Mouse (Mus musculus) intestine, postnatal 0 days (tissue): Measurements from ENCODE around the gene Zscan2. TPM values are rescaled to one million over a fixed set of nuclear protein-coding genes. Genes with fewer than 3 reads are reported as not detected.

Experiments
- ATAC-seq: fragments of 200-750 bp; cut with Nextera tagmentation; 2 replicates; pipeline ENCODE4 v1.8.0; 2017; ENCODE audit warnings: mild to moderate bottlenecking, moderate TSS enrichment, moderate library complexity
- H3K27ac ChIP-seq: fragments of 300-500 bp; sonication (generic); 2 replicates; pipeline ENCODE4 v1.5.1; 2014; ENCODE audit warnings: mild to moderate bottlenecking, low read depth, low read length, moderate library complexity
- H3K27me3 ChIP-seq: fragments of 300-500 bp; sonication (generic); replicated peaks from 2 replicates; pipeline ENCODE4 v1.6.1; 2014; ENCODE audit warnings: low read length, mixed read lengths; ENCODE audit not compliant: control insufficient read depth, insufficient read depth
- H3K36me3 ChIP-seq: fragments of 300-500 bp; sonication (generic); 2 replicates; pipeline ENCODE4 v1.6.1; 2014; ENCODE audit warnings: mild to moderate bottlenecking, moderate library complexity; ENCODE audit not compliant: control insufficient read depth, insufficient read depth
- H3K4me1 ChIP-seq: fragments of 300-500 bp; sonication (generic); replicated peaks from 2 replicates; pipeline ENCODE4 v1.6.1; 2014; ENCODE audit warnings: antibody characterized with exemption, low read length, mixed read lengths; ENCODE audit not compliant: control insufficient read depth, insufficient read depth
- H3K4me2 ChIP-seq: fragments of 300-500 bp; sonication (generic); replicated peaks from 2 replicates; pipeline ENCODE4 v1.6.1; 2014; ENCODE audit warnings: low read depth, mild to moderate bottlenecking, moderate library complexity
- H3K4me3 ChIP-seq: fragments of 300-500 bp; sonication (generic); 2 replicates; pipeline ENCODE4 v1.5.1; 2014; ENCODE audit warnings: low read depth, low read length
- H3K9ac ChIP-seq: fragments of 300-500 bp; sonication (generic); 2 replicates; pipeline ENCODE4 v1.6.1; 2014; ENCODE audit warnings: mild to moderate bottlenecking, low read depth, low read length
- H3K9me3 ChIP-seq: fragments of 300-500 bp; sonication (generic); 2 replicates; pipeline ENCODE4 v1.6.1; 2016; ENCODE audit warnings: mixed run types; ENCODE audit not compliant: control insufficient read depth
- CTCF ChIP-seq: sonication (generic); IDR thresholded peaks from 2 replicates; pipeline ENCODE4 v1.5.1; 2016; ENCODE audit warnings: low read depth, mild to moderate bottlenecking, control low read depth, antibody characterized with exemption, moderate library complexity
- WGBS: fragments of 180-500 bp; shearing (Covaris S2); extraction: QIAGEN DNeasy Blood & Tissue Kit; methylation state at CpG from one replicate; pipeline ENCODE4 v1.1.7; 2014; 5-methylcytosine and 5-hydroxymethylcytosine counted together
- polyA plus RNA-seq: library from polyadenylated mRNA; unstranded; fragments of >200 nt; fragmentation: Nextera tagmentation; extraction: Ambion mirVana; gene quantifications from 2 replicates; pipeline ENCODE4 v1.2.1, GENCODE M21; 2015

The Zscan2 gene
- polyA plus RNA-seq, 1 experiment from 2014 or later = 0.68 TPM

DNA sequence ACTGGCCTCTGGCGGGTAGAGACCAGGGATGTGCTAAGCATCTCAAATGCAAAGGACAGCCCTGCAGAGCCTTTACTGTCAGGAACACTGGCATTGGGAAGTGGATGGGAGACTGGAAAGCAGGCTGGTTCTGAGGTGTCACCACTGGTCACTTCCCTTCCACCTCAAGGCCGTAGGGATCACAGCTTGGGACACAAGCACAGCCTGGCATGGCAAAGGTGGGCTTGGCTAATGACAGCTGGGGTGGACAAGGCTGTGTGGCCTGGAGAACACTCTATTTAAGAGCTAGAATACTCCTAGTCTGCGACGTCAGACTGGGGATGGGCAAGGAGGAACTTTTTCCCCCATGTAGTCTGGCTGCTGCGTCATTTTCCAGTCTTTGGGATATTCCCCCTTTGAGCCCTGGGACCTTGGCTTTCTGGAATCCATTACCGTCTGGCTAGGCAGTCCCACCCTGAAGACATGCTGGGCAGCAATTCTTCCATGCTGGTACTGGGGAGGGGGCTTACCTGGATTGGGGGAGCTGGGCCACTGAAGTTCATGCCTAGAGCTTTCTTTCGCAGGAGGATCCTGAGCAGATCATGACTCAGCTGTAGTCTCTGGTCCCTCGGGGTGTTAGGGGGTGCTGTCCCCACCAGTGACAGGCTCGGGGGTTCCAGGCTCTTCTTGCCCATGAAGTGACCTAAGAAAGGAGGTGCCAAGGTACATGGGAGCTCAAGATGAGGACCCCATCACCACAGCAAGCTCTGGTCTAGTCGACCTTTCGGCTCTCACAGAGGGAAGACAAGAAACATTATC lies 43.1 kb downstream of the Zscan2 start:
- Histone ChIP-seq H3K27ac (0 out of 2 replicates have a peak overlapping the region, but pooled peaks have one; percentile 15), H3K4me1 (0 out of 2 replicates have a peak, but pooled peaks cover 2% of the 10 kb centered on the region), H3K36me3 (0 out of 2 replicates have a peak, but pooled peaks cover 17% of the 10 kb centered on the region), H3K4me2 (no peak overlapping the region), H3K9me3 (no peaks in the 10 kb centered on the region), H3K4me3 (no peak overlapping the region), H3K9ac (no peak overlapping the region), H3K27me3 (no peaks in the 10 kb centered on the region)
- no peak for ATAC-seq
- 90% methylated on average over 11 of the region's 11 CpGs for WGBS
- no peak for TF ChIP-seq CTCF

DNA sequence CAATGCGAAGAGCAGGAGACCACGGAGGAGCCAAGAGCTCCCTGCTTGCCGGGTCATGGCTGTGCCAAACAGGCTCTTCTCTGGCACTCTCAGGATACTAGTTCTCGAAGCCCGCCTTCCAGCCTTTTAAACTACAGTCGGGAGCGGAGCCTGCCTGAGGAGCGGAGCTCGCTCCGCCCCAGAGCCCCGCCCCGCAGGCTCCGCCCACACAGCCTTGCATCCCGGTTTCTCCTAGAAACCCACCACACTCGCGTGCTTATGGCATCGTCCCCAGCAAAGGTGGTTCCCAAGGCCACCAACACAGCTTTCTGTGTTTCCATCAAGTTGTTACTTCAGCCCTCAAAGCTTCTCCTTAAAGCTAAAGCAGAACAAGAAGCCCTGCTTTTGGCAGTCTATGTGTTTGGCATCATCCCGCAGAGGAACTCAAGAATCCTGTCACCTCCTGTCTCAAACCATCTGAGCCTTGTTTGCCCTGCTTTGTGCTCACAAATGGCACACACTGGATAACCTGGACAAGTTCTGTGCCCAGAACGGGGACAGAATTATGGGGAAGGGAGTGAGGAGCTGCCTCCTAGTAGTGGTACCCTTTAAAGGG lies 44.3 kb downstream of the Zscan2 start, which contains the start of gene Nmb:
Gene Nmb, minus strand, starts transcription at position 156 of the 595 bp plus-strand sequence.
- Histone ChIP-seq H3K9me3 (no peaks in the 10 kb centered on the region), H3K4me2 (peak within 1 kb of the TSS; percentile 90), H3K9ac (peak within 1 kb of the TSS; percentile 48), H3K36me3 (0 out of 2 replicates have a peak, but pooled peaks cover 17% of the 10 kb centered on the region), H3K4me1 (0 out of 2 replicates have a peak, but pooled peaks cover 2% of the 10 kb centered on the region), H3K27ac (0 out of 2 replicates have a peak within 1 kb of the TSS, but pooled peaks have one; percentile 15), H3K27me3 (no peaks in the 10 kb centered on the region), H3K4me3 (peak within 1 kb of the TSS; percentile 46)
- TF ChIP-seq CTCF = no peak
- ATAC-seq = 0 out of 2 replicates have a peak, but pooled peaks have one; percentile 38
- WGBS = 3% methylated on average over 19 of the region's 19 CpGs

GRCm38 (mm10) chr7:80911053-80911452 lies 50.3 kb downstream of the Zscan2 start:
- no peaks in the 10 kb centered on the region for H3K9me3 ChIP-seq
- H3K27ac ChIP-seq = no peak overlapping the region
- no peak for TF ChIP-seq CTCF

GRCm38 (mm10) chr7:80912496-80912895 lies 51.8 kb downstream of the Zscan2 start:
- H3K27me3 ChIP-seq = no peaks in the 10 kb centered on the region
- no peak for ATAC-seq
- H3K4me2 ChIP-seq = no peak overlapping the region
- TF ChIP-seq CTCF = no peak
- H3K4me1 ChIP-seq = no peaks in the 10 kb centered on the region
- 0 out of 2 replicates have a peak overlapping the region, but pooled peaks have one; percentile 8 for H3K27ac ChIP-seq
- no peak overlapping the region for H3K9ac ChIP-seq
- H3K36me3 ChIP-seq = peaks cover 57% of the 10 kb centered on the region
- no peaks in the 10 kb centered on the region for H3K9me3 ChIP-seq
- WGBS = 85% methylated on average over 8 of the region's 8 CpGs
- H3K4me3 ChIP-seq = no peak overlapping the region

More at GRCm38 (mm10) chr7:80911053-80911452, 50.3 kb downstream of the Zscan2 start:
- H3K4me1 ChIP-seq = no peaks in the 10 kb centered on the region
- peaks cover 50% of the 10 kb centered on the region for H3K36me3 ChIP-seq
- no peak overlapping the region for H3K9ac ChIP-seq
- no peak overlapping the region for H3K4me3 ChIP-seq
- H3K4me2 ChIP-seq = no peak overlapping the region
- 0 out of 2 replicates have a peak, but pooled peaks have one; percentile 41 for ATAC-seq
- 68% methylated on average over 7 of the region's 7 CpGs for WGBS
- H3K27me3 ChIP-seq = no peaks in the 10 kb centered on the region

DNA sequence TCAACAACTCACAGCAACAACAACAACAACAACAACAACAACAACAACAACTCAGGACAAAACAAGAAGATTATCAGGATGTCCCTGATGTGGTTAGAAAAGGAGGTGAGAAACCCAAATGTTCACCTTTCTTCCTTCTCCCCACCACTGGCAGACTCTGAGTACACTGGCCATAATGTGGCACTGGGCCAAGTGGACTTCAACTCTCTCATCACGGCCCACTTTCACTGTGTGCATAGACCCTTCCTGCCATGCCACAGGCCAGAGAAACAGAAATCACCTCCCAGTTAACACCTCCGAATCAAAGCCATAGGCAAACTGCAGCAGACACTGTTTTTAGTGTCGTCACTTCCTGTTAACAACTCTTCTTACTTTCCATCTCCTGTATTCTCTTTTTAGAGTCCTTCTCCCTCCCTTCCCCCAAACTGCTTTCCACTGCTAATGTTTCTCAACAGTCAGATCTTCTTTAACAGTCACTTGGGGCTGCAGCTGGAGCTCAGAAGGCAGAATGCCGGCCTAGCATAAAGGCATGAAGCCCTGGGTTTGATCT lies 57.3 kb downstream of the Zscan2 start:
- Histone ChIP-seq H3K9me3 (no peaks in the 10 kb centered on the region), H3K4me2 (no peak overlapping the region), H3K27ac (no peak overlapping the region), H3K9ac (no peak overlapping the region), H3K36me3 (peaks cover 48% of the 10 kb centered on the region), H3K4me3 (no peak overlapping the region), H3K27me3 (no peaks in the 10 kb centered on the region), H3K4me1 (no peaks in the 10 kb centered on the region)
- TF ChIP-seq CTCF = no peak
- 75% methylated on average over 4 of the region's 4 CpGs for WGBS
- no peak for ATAC-seq
